Mouse (Mus musculus): ENCODE results near the gene Zfp91. TPM values are rescaled to one million over a fixed set of nuclear protein-coding genes. Genes with fewer than 3 reads are reported as not detected.

Gene Zfp91
- polyA plus RNA-seq, 1 experiment from 2014 or later, result 15.3 TPM

DNA sequence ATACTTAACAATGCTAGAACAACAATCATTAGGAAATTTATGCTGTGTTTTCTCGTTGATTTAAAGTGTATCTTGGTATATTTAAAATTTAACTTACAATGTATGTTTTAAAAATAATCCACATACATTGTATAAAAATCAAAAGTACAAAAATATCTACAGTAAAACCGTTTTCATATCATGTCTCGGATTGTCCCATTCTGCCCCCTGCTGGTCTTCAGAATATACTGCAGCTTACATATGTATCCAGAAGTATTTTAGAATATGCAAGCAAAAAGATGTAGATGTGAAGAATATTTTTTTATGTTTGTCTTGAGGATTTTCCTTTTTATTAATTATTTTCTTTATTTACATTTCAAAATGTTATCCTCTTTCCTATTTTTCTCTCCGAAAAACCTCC is 24.5 kb upstream of the Zfp91 start:
- Histone ChIP-seq H3K9me3 (replicated peaks; ENCODE audit: low read length) (no peaks in the 10 kb centered on the region), H3K27ac (no peak overlapping the region), H3K36me3 (ENCODE audit: insufficient read depth, low read length) (no peaks in the 10 kb centered on the region), H3K4me3 (replicated peaks; ENCODE audit: low read depth, low read length) (no peak overlapping the region), H3K27me3 (ENCODE audit: insufficient read depth, low read length) (no peaks in the 10 kb centered on the region), H3K9ac (ENCODE audit: low read depth, low read length) (no peak overlapping the region), H3K4me2 (ENCODE audit: low read length) (no peak overlapping the region), H3K4me1 (replicated peaks; ENCODE audit: insufficient read depth, low read length) (no peaks in the 10 kb centered on the region)
- TF ChIP-seq CTCF (IDR thresholded peaks at IDR 0.05; ENCODE audit: low read depth), result peak; percentile 85
- WGBS, result 28% methylated on average over 4 of the region's 4 CpGs
- ATAC-seq (replicated peaks; ENCODE audit: low FRiP score, low read depth), result no peak
- peak; percentile 68 for DNase-seq (ENCODE audit: low spot score)

DNA sequence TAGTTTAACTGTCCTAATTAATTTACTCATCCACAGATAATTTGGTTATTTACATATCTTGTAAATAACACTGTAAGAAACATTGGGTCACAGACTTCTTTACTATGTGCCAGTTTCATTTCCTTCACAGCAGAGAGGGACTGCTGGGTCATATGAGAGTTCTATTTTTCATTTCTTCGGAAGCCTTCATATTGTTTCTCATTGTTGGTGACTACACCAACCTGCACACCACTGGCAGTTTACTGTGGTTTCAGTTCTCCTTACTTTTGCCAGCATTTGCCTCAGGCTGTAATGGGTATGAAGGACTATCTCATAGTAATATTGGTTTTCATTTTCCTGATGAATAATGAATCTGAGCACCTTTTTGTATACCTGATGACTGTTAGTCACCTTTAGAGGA is 22.6 kb upstream of the Zfp91 start:
- 94% methylated on average over 1 of the region's 1 CpGs for WGBS
- Histone ChIP-seq H3K4me3 (replicated peaks; ENCODE audit: low read depth, low read length) (no peak overlapping the region), H3K9me3 (replicated peaks; ENCODE audit: low read length) (no peaks in the 10 kb centered on the region), H3K27me3 (ENCODE audit: insufficient read depth, low read length) (no peaks in the 10 kb centered on the region), H3K36me3 (ENCODE audit: insufficient read depth, low read length) (no peaks in the 10 kb centered on the region), H3K27ac (no peak overlapping the region), H3K9ac (ENCODE audit: low read depth, low read length) (no peak overlapping the region), H3K4me2 (ENCODE audit: low read length) (no peak overlapping the region), H3K4me1 (replicated peaks; ENCODE audit: insufficient read depth, low read length) (no peaks in the 10 kb centered on the region)
- DNase-seq (ENCODE audit: low spot score) (no peak), ATAC-seq (replicated peaks; ENCODE audit: low FRiP score, low read depth) (no peak)
- no peak for TF ChIP-seq CTCF (IDR thresholded peaks at IDR 0.05; ENCODE audit: low read depth)

DNA sequence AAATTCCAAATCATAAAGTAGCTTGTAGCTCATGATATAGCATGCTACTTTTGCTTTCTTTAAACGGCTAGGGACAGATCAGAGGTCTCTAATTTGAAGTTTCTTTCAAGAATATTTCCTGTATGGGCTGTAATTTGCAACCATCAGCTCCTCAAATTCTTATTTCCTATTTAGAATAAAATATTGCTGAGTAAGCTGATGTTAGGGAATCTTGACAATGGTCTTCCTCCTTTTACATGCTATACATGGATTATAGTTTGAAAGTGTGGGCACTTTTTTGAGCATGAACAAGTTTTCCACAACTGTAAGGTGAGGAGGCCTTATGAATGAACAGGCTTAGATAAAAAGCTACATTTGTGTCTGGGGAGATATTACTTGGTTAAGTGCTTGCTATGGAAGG is 18.0 kb upstream of the Zfp91 start:
- Histone ChIP-seq H3K36me3 (ENCODE audit: insufficient read depth, low read length) (no peaks in the 10 kb centered on the region), H3K4me1 (replicated peaks; ENCODE audit: insufficient read depth, low read length) (no peaks in the 10 kb centered on the region), H3K27me3 (ENCODE audit: insufficient read depth, low read length) (no peaks in the 10 kb centered on the region), H3K4me2 (ENCODE audit: low read length) (no peak overlapping the region), H3K9ac (ENCODE audit: low read depth, low read length) (no peak overlapping the region), H3K27ac (no peak overlapping the region), H3K9me3 (replicated peaks; ENCODE audit: low read length) (no peaks in the 10 kb centered on the region), H3K4me3 (replicated peaks; ENCODE audit: low read depth, low read length) (no peak overlapping the region)
- no peak for ATAC-seq (replicated peaks; ENCODE audit: low FRiP score, low read depth)
- 65% methylated on average over 1 of the region's 1 CpGs for WGBS
- no peak for DNase-seq (ENCODE audit: low spot score)
- TF ChIP-seq CTCF (IDR thresholded peaks at IDR 0.05; ENCODE audit: low read depth), result no peak

GRCm38 (mm10) chr19:12812644-12813364 is 16.9 kb upstream of the Zfp91 start:
- H3K36me3 ChIP-seq (ENCODE audit: insufficient read depth, low read length), result no peaks in the 10 kb centered on the region

DNA sequence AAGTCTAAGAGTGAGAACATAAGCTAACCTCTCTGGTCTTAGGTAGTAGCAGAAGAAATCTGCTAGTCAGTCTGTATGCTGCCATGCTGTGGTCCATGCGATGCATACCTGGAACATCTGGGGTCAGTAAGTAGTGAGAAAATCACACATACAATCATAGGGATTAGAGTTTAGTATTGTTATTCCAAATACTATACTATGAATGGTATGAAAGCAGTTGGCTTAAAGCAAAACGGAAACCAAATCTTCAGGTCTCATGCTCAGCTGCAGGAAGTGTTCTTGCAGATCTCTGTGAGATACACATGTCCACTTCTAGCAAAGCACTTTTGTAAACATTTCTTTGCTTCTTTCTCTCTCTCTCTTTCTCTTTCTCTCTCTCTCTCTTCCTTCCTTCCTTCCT is 10.3 kb upstream of the Zfp91 start:
- Histone ChIP-seq H3K27me3 (ENCODE audit: insufficient read depth, low read length) (no peaks in the 10 kb centered on the region), H3K9me3 (replicated peaks; ENCODE audit: low read length) (no peaks in the 10 kb centered on the region), H3K27ac (no peak overlapping the region), H3K4me2 (ENCODE audit: low read length) (no peak overlapping the region), H3K4me3 (replicated peaks; ENCODE audit: low read depth, low read length) (no peak overlapping the region), H3K36me3 (ENCODE audit: insufficient read depth, low read length) (no peaks in the 10 kb centered on the region), H3K4me1 (replicated peaks; ENCODE audit: insufficient read depth, low read length) (no peaks in the 10 kb centered on the region), H3K9ac (ENCODE audit: low read depth, low read length) (no peak overlapping the region)
- DNase-seq (ENCODE audit: low spot score), result no peak
- no peak for TF ChIP-seq CTCF (IDR thresholded peaks at IDR 0.05; ENCODE audit: low read depth)
- no peak for ATAC-seq (replicated peaks; ENCODE audit: low FRiP score, low read depth)
- 71% methylated on average over 2 of the region's 2 CpGs for WGBS

More at GRCm38 (mm10) chr19:12812644-12813364, 16.9 kb upstream of the Zfp91 start:
- TF ChIP-seq CTCF (IDR thresholded peaks at IDR 0.05; ENCODE audit: low read depth), result no peak
- ATAC-seq (replicated peaks; ENCODE audit: low FRiP score, low read depth) (no peak), DNase-seq (ENCODE audit: low spot score) (no peak)
- Histone ChIP-seq H3K4me3 (replicated peaks; ENCODE audit: low read depth, low read length) (no peak overlapping the region), H3K27ac (no peak overlapping the region), H3K4me2 (ENCODE audit: low read length) (no peak overlapping the region), H3K27me3 (ENCODE audit: insufficient read depth, low read length) (no peaks in the 10 kb centered on the region), H3K9ac (ENCODE audit: low read depth, low read length) (no peak overlapping the region), H3K4me1 (replicated peaks; ENCODE audit: insufficient read depth, low read length) (no peaks in the 10 kb centered on the region), H3K9me3 (replicated peaks; ENCODE audit: low read length) (no peaks in the 10 kb centered on the region)
- WGBS, result 68% methylated on average over 1 of the region's 1 CpGs

GRCm38 (mm10) chr19:12805730-12806129 is 9.8 kb upstream of the Zfp91 start:
- ATAC-seq (replicated peaks; ENCODE audit: low FRiP score, low read depth), result no peak
- H3K27me3 ChIP-seq (ENCODE audit: insufficient read depth, low read length), result no peaks in the 10 kb centered on the region

GRCm38 (mm10) chr19:12804237-12804636 is 8.3 kb upstream of the Zfp91 start:
- Histone ChIP-seq H3K4me1 (replicated peaks; ENCODE audit: insufficient read depth, low read length) (no peaks in the 10 kb centered on the region), H3K27me3 (ENCODE audit: insufficient read depth, low read length) (no peaks in the 10 kb centered on the region)
- WGBS, result 79% methylated on average over 1 of the region's 1 CpGs

More at GRCm38 (mm10) chr19:12805730-12806129, 9.8 kb upstream of the Zfp91 start:
- no peak overlapping the region for H3K4me2 ChIP-seq (ENCODE audit: low read length)
- TF ChIP-seq CTCF (IDR thresholded peaks at IDR 0.05; ENCODE audit: low read depth), result no peak
- no peaks in the 10 kb centered on the region for H3K4me1 ChIP-seq (replicated peaks; ENCODE audit: insufficient read depth, low read length)
- no peak overlapping the region for H3K9ac ChIP-seq (ENCODE audit: low read depth, low read length)
- no peak overlapping the region for H3K27ac ChIP-seq
- H3K9me3 ChIP-seq (replicated peaks; ENCODE audit: low read length), result no peaks in the 10 kb centered on the region
- no peak overlapping the region for H3K4me3 ChIP-seq (replicated peaks; ENCODE audit: low read depth, low read length)
- no peaks in the 10 kb centered on the region for H3K36me3 ChIP-seq (ENCODE audit: insufficient read depth, low read length)
- 84% methylated on average over 3 of the region's 3 CpGs for WGBS
- DNase-seq (ENCODE audit: low spot score), result no peak

More at GRCm38 (mm10) chr19:12804237-12804636, 8.3 kb upstream of the Zfp91 start:
- no peak for ATAC-seq (replicated peaks; ENCODE audit: low FRiP score, low read depth)
- H3K9ac ChIP-seq (ENCODE audit: low read depth, low read length), result no peak overlapping the region
- no peak for TF ChIP-seq CTCF (IDR thresholded peaks at IDR 0.05; ENCODE audit: low read depth)
- no peaks in the 10 kb centered on the region for H3K36me3 ChIP-seq (ENCODE audit: insufficient read depth, low read length)
- H3K4me3 ChIP-seq (replicated peaks; ENCODE audit: low read depth, low read length), result no peak overlapping the region
- no peak overlapping the region for H3K4me2 ChIP-seq (ENCODE audit: low read length)
- no peak for DNase-seq (ENCODE audit: low spot score)
- H3K27ac ChIP-seq, result no peak overlapping the region
- no peaks in the 10 kb centered on the region for H3K9me3 ChIP-seq (replicated peaks; ENCODE audit: low read length)

All from kidney, postnatal 0 days (tissue).